Mouse (Mus musculus) inflammation-experienced regulatory T-cells, adult 16 weeks (primary cell): ENCODE results near the gene Adgrg4. TPM values are rescaled to one million over a fixed set of nuclear protein-coding genes. Genes with fewer than 3 reads are reported as not detected.

Experiments used
- polyA plus RNA-seq: library from polyadenylated mRNA; unstranded; fragments of 100-300 nt; shearing (Covaris generic); gene quantifications from one replicate; pipeline ENCODE4 v1.2.1, GENCODE M21; 2017

Gene Adgrg4
- not detected for polyA plus RNA-seq

DNA sequence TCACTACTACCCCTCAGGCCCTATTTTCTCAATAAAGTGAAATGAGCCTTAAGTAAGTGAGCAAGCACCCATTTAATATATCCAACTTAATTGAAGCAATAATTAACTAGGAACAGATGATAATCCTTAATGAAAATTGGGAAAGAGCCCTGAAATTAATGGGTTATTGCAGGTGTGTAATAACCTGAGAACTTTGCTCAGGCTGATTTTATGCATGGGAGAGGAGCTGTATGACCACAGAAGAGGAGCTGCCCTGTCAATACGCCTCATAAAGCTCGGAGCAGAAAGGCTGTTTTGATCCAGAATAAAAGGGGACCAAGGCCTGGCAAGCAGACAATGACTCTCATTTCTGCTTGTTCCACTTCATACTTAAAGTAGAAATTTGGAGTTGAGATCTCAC lies at the start of gene Adgrg4:
Adgrg4 (plus strand) TSS at position 301 of the 400 bp plus-strand sequence.

DNA sequence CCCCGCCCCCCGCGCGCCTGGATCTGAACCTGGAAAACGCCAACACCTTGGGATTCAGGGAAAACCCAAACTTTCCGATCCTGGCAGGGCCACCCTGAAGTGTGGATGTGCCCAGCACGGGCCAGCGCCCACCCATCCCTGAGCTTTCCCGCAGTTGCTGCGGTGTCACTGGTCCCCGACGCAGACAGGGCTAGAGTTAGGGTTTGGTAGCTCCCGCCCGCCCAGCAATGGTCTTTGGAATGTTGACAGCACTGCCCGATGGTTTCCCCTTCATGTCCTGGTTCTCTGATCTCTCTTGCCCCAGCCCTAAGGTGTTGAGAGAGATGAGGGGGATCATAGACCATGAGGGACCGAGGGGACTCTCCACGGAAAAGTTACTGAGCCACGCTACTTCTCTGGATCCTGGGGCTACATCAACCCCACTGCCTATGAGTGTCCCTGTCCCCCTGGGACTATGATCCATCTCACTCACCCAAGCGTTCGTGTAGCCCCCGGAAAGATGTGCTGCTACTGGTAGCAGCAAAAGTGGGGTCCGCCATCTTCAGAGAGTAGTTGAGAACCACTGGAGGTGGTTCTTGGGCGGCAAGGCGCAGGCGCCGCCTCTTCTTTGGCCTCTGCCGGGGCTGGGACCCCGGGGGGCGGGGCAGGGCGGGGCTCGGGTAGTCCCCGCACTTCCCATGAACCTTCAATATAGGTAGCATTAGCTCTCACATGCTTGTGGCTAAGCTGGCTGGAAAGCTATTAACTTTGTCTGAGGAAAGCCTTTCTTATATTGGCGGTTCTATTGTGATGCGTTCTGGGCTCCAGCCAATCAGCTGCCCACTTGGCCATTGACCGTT lies 48.0 kb upstream of the Adgrg4 start, which contains the start of gene Map7d3:
Map7d3 (minus strand) TSS at position 562 of the 839 bp plus-strand sequence.

DNA sequence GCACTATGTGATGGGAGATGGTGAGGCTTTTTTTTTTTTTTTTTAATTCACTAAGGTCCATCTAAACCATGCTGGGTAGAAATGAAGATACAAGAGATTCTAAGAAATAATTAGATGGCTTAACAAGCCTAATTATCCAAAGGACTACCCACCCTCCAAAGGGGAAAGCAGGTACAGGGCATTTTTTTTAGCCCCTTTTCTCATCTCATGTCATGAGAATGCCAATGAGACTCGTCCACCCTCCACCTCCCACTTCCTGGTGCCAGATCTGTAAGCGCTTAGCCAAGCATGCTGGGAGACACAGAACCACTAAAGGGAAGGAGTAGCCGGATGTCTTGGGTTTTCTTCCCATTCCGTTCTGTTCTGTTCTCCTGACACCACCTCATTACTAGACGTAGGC lies 172.8 kb downstream of the Adgrg4 start, which contains the start of gene Brs3:
Brs3 (plus strand) TSS at position 301 of the 400 bp plus-strand sequence.

Other genes with a start within 250 kb of the Adgrg4 start
- gene Fhl1, start 138.4 kb upstream of the Adgrg4 start, polyA plus RNA-seq: not detected
- gene Map7d3, start 47.8 kb upstream of the Adgrg4 start, polyA plus RNA-seq: 0.20 TPM
- gene Brs3, start 172.9 kb downstream of the Adgrg4 start, polyA plus RNA-seq: not detected
- 40.6 TPM for gene Htatsf1, start 183.4 kb downstream of the Adgrg4 start, polyA plus RNA-seq
- not detected for gene Vgll1, start 217.9 kb downstream of the Adgrg4 start, polyA plus RNA-seq